Mouse (Mus musculus): ENCODE data around the gene Gpatch8. TPM values are rescaled to one million over a fixed set of nuclear protein-coding genes. Genes with fewer than 3 reads are reported as not detected.

The Gpatch8 gene
- total and polyA plus RNA-seq, 2 experiments from 2014 or later = 24.8 to 53.3 TPM

DNA sequence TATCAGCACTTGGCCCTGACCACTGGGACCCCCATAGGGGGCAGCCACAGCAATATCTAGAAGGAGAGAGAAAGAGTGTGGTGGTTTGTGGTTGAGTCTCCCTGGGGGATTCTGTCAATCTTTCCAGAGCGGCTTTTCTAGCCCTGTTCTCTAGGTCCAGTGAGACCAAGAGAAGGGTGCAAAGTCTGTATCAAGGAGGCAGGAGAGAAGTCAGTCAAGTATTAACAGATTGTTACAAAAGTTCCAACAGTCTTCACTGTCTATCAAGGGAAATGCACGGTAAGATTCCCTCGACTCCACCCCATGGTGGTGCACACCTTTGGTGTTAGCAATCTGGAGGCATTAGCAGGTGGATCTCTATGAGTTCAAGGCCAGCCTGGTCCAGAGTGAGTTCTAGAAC, 94.4 kb downstream of the Gpatch8 start:
- no peak for DNase-seq (ENCODE audit: low spot score)
- 84% methylated on average over 3 of the region's 3 CpGs for WGBS
- Histone ChIP-seq H3K27ac (ENCODE audit: low read depth, low read length) (no peak overlapping the region), H3K4me3 (ENCODE audit: low read depth, low read length) (no peak overlapping the region), H3K9me3 (ENCODE audit: low read length) (no peaks in the 10 kb centered on the region), H3K4me1 (ENCODE audit: insufficient read depth, low read length) (no peaks in the 10 kb centered on the region; the same call in 1 of the 2 replicates), H3K27me3 (ENCODE audit: insufficient read depth, low read length) (no peaks in the 10 kb centered on the region), H3K36me3 (ENCODE audit: insufficient read depth, low read length) (no peaks in the 10 kb centered on the region), H3K4me2 (ENCODE audit: low read depth, low read length, poor library complexity, severe bottlenecking) (no peak overlapping the region), H3K9ac (replicated peaks; ENCODE audit: low read length, poor library complexity, severe bottlenecking) (no peak overlapping the region)
- TF ChIP-seq CTCF (IDR thresholded peaks at IDR 0.05) = no peak
- no peak for ATAC-seq (ENCODE audit: low FRiP score)

DNA sequence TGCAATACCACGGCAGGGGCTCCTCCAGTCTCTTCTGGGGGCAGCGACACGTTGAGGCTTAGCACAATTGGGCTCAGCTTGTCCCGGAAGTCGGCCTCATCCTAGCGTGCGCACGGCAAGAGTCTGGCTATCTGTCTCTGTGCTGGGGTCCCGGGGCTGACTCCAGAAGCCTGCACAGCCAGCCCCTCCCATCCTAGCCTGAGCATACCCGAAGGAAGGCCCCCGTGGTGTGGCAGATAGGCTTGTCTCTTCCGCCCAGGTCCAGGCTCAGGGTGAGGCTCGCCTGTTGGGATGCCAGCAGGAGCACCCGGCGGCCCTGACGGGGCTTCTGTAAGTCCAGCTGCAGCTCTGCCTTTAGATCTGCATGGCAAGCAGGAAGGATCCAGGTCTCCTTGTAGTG, 95.7 kb downstream of the Gpatch8 start:
- H3K9me3 ChIP-seq (ENCODE audit: low read length) = no peaks in the 10 kb centered on the region
- H3K9ac ChIP-seq (replicated peaks; ENCODE audit: low read length, poor library complexity, severe bottlenecking) = no peak overlapping the region
- H3K4me2 ChIP-seq (ENCODE audit: low read depth, low read length, poor library complexity, severe bottlenecking) = no peak overlapping the region
- DNase-seq (ENCODE audit: low spot score) (no peak), ATAC-seq (ENCODE audit: low FRiP score) (no peak)
- H3K27me3 ChIP-seq (ENCODE audit: insufficient read depth, low read length) = no peaks in the 10 kb centered on the region
- no peak overlapping the region for H3K4me3 ChIP-seq (ENCODE audit: low read depth, low read length)
- H3K27ac ChIP-seq (ENCODE audit: low read depth, low read length) = no peak overlapping the region
- no peaks in the 10 kb centered on the region for H3K36me3 ChIP-seq (ENCODE audit: insufficient read depth, low read length)
- TF ChIP-seq CTCF (IDR thresholded peaks at IDR 0.05) = no peak
- 57% methylated on average over 16 of the region's 16 CpGs for WGBS
- H3K4me1 ChIP-seq (ENCODE audit: insufficient read depth, low read length) = no peaks in the 10 kb centered on the region; the same call in 1 of the 2 replicates

DNA sequence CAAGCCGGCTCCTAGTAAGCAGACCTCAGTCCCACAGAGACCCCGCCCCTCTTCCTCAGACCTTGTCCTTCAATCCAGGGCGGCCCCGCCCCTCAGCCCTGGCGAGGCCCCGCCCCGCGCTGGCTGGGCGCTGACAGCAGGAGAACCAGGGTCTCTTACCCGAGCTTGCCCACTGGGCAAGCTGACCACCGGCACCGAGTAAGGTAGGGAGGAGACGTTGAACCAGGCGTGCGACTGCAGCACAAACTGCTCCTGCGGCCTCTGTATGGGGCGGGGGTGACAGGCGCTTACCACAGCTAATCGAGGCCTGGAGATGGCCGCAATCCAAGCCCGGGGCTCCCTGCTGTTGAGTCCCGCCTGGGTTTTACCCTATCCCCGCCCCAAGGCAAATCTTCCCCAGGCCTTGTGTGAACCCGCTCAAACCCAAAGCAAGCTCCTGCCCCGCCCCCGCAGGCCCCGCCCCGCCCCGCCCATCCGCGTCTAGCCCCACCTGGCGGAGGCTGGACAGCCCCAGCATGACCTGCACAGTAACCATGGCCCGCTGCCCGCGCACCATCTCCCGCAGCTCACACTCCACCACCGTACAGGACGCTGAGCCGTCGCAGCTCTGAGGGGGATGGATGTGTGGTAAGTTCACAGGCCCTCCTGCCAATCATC, 100.3 kb downstream of the Gpatch8 start:
- peak; percentile 80 for ATAC-seq (ENCODE audit: low FRiP score)
- peak; percentile 85 for DNase-seq (ENCODE audit: low spot score)
- peak overlapping the region; percentile 27; the same call in 1 of the 2 replicates for H3K27ac ChIP-seq (ENCODE audit: low read depth, low read length)
- 2% methylated on average over 33 of the region's 40 CpGs for WGBS
- peak overlapping the region; percentile 66 for H3K9ac ChIP-seq (replicated peaks; ENCODE audit: low read length, poor library complexity, severe bottlenecking)
- TF ChIP-seq CTCF (IDR thresholded peaks at IDR 0.05) = peak; percentile 50
- no peaks in the 10 kb centered on the region for H3K9me3 ChIP-seq (ENCODE audit: low read length)
- H3K36me3 ChIP-seq (ENCODE audit: insufficient read depth, low read length) = no peaks in the 10 kb centered on the region
- no peaks in the 10 kb centered on the region; the same call in 1 of the 2 replicates for H3K4me1 ChIP-seq (ENCODE audit: insufficient read depth, low read length)
- H3K4me2 ChIP-seq (ENCODE audit: low read depth, low read length, poor library complexity, severe bottlenecking) = peak overlapping the region; percentile 85
- peak overlapping the region; percentile 54 for H3K4me3 ChIP-seq (ENCODE audit: low read depth, low read length)
- H3K27me3 ChIP-seq (ENCODE audit: insufficient read depth, low read length) = no peaks in the 10 kb centered on the region

DNA sequence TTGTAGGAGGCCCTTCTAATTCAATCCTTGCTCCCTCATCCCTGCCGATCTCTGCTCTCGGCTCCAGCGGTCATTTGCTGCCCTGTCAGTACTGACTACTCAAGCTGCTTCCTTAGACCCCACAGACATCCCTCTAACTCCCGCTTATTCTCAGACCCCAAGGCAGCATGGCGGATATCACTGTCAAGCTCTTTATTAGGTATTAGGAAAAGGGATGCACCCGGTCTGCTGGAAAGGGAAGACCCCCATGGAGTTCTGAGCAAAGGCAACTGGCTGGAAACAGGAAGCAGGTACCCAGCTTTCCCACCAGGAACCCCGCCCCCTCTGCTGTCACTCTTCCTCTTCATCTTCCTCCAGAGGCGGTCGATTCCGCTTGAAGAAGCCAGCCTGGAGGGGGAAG, 103.1 kb downstream of the Gpatch8 start:
- H3K4me1 ChIP-seq (ENCODE audit: insufficient read depth, low read length) = peaks cover 2% of the 10 kb centered on the region; the same call in 1 of the 2 replicates
- 23% methylated on average over 10 of the region's 10 CpGs for WGBS
- TF ChIP-seq CTCF (IDR thresholded peaks at IDR 0.05) = no peak

DNA sequence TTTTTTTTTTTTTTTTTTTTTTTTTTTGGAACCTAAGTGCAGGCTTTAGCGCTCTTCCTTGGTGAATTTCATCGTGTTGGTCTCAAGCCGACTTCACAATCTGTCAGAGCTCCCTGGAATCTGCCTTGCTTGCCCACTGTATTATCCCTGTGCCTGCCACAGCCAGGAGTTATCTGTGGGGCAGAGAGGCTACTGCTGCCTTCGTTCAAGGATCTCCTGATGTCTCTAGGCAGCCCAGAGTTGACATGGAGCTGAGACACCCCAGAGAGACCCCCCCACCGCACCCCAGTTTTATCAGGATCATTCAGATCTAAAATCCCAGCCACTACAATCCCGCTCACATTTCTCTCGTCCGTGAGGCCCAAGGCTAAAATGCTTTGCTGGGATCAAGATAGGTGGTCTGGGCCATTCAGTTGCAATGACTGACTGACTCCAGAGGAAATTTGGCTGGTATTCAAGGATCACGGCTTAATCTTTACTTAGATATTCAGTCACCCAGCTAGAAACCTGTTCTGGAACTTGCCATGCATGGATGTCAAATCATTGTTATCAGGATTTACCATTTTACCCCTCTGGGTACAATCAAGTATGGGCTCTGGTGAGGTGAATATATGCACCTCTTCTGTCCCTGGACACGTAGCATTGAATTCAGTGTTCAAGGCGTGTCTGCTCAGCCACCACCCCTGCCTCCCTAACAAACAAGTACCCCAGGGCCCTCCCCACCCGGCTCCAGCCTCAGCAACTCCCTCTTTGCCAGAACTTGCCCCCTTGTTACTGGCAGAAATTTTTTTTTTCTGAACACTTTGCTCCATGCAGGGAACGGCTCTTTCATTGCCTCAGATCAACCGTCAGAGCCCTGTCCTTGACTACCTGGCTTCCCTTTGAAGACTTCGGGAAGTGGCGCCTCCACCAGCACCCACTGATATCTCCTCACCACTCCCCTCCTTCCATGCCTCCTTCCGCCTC, 106.9 kb downstream of the Gpatch8 start:
- Histone ChIP-seq H3K27ac (ENCODE audit: low read depth, low read length) (no peak overlapping the region), H3K36me3 (ENCODE audit: insufficient read depth, low read length) (no peaks in the 10 kb centered on the region), H3K9ac (replicated peaks; ENCODE audit: low read length, poor library complexity, severe bottlenecking) (no peak overlapping the region), H3K27me3 (ENCODE audit: insufficient read depth, low read length) (no peaks in the 10 kb centered on the region), H3K4me3 (ENCODE audit: low read depth, low read length) (no peak overlapping the region), H3K4me1 (ENCODE audit: insufficient read depth, low read length) (peaks cover 19% of the 10 kb centered on the region), H3K4me2 (ENCODE audit: low read depth, low read length, poor library complexity, severe bottlenecking) (no peak overlapping the region), H3K9me3 (ENCODE audit: low read length) (no peaks in the 10 kb centered on the region)
- ATAC-seq (ENCODE audit: low FRiP score) = no peak
- 36% methylated on average over 17 of the region's 17 CpGs for WGBS
- TF ChIP-seq CTCF (IDR thresholded peaks at IDR 0.05) = no peak
- DNase-seq (ENCODE audit: low spot score) = no peak

More for the DNA sequence above, 103.1 kb downstream of the Gpatch8 start:
- Histone ChIP-seq H3K4me3 (ENCODE audit: low read depth, low read length) (no peak overlapping the region), H3K27ac (ENCODE audit: low read depth, low read length) (no peak overlapping the region), H3K27me3 (ENCODE audit: insufficient read depth, low read length) (no peaks in the 10 kb centered on the region), H3K4me2 (ENCODE audit: low read depth, low read length, poor library complexity, severe bottlenecking) (no peak overlapping the region), H3K9me3 (ENCODE audit: low read length) (no peaks in the 10 kb centered on the region), H3K9ac (replicated peaks; ENCODE audit: low read length, poor library complexity, severe bottlenecking) (no peak overlapping the region), H3K36me3 (ENCODE audit: insufficient read depth, low read length) (no peaks in the 10 kb centered on the region)
- DNase-seq (ENCODE audit: low spot score) (no peak), ATAC-seq (ENCODE audit: low FRiP score) (no peak)
